Mouse (Mus musculus) kidney, adult 2 months (tissue): ENCODE data around the gene Far1.

ENCODE experiments used
- CTCF ChIP-seq: fragments of 200-500 bp; conservative IDR thresholded peaks from 2 replicates; pipeline ENCODE4 v1.5.1; 2011; ENCODE audit warnings: low read depth, mild to moderate bottlenecking, control low read depth, low read length, moderate library complexity, mixed read lengths; ENCODE audit not compliant: insufficient read depth, insufficient read length
- POLR2A ChIP-seq: fragments of 200-500 bp; IDR thresholded peaks from one replicate; pipeline ENCODE4 v1.6.1; 2011; ENCODE audit warnings: low read depth, low read length, control low read depth

DNA sequence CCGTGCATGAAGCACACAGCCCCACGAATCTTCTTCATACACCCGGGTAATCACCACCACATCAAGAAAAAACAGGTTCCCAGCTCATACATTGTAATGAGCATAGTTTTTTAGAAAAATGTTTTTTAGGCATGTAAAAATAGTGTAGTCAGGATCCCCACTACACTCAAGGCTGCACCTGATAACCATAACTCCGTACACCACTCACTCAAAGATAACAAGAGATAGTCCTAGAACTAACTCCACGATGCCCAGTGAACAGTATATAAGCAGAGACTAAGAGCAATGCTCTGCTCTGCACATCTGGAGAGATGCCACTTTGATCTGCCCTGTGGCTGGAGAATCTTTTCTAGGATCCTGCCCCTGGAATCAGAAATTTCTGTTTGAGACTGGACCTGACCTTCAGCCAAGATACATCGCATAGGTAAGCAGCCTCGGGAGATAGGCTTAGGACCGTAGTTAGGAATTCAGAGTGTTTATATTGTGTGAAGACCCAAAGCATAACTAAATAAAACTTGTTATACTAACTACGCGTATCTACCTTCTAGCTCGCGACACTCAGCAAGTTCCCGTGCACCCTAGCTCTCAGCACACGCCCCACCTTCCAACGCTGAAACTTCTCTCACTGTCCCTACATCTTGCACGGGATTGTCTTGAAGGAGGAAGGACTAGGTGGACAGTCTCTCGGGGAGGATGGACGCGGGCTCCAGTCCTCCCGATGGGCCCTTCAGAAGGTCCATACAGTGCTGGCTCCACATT lies 928 bp upstream of the Far1 start:
- TF ChIP-seq CTCF, result no peak
- TF ChIP-seq POLR2A, result no peak
